Mouse (Mus musculus) central nervous system, embryonic 11.5 days (tissue): ENCODE measurements around the gene Polr3g. TPM values are rescaled to one million over a fixed set of nuclear protein-coding genes. Genes with fewer than 3 reads are reported as not detected.

Experiments used
- polyA plus RNA-seq: library from polyadenylated mRNA; depleted of rRNA; stranded (reverse); fragments of >200 nt; gene quantifications from 2 replicates; pipeline ENCODE4 v1.2.3, GENCODE M21; 2012; rRNA removed

The Polr3g gene
- polyA plus RNA-seq = 11.4 and 21.3 TPM in 2 replicates

GRCm38 (mm10) chr13:81710775-81711545 lies at the start of gene Polr3g, which contains the start of gene Mblac2:
Polr3g (minus strand) TSS chr13:81711013.
Mblac2 (plus strand) TSS chr13:81711341.

GRCm38 (mm10) chr13:81657351-81658052 lies 53.3 kb downstream of the Polr3g start, which contains the start of gene Lysmd3:
Lysmd3 (plus strand) TSS chr13:81657663.

GRCm38 (mm10) chr13:81632720-81633415 lies 77.9 kb downstream of the Polr3g start, which contains the start of gene Adgrv1:
Adgrv1 (minus strand) TSS chr13:81633154.

Other genes starting within 250 kb of the Polr3g start
- 28.5 and 33.5 TPM in 2 replicates for gene Adgrv1, start 77.9 kb downstream of the Polr3g start, polyA plus RNA-seq
- gene Lysmd3, start 53.4 kb downstream of the Polr3g start, polyA plus RNA-seq = 8.2 and 21.2 TPM in 2 replicates
- gene Mblac2, start 328 bp upstream of the Polr3g start, polyA plus RNA-seq = 2.3 and 4.9 TPM in 2 replicates
- 276 and 503 TPM in 2 replicates for gene Cetn3, start 72.1 kb upstream of the Polr3g start, polyA plus RNA-seq